Mouse (Mus musculus): Measurements from ENCODE around the gene Adamts12.

Adamts12 gene

DNA sequence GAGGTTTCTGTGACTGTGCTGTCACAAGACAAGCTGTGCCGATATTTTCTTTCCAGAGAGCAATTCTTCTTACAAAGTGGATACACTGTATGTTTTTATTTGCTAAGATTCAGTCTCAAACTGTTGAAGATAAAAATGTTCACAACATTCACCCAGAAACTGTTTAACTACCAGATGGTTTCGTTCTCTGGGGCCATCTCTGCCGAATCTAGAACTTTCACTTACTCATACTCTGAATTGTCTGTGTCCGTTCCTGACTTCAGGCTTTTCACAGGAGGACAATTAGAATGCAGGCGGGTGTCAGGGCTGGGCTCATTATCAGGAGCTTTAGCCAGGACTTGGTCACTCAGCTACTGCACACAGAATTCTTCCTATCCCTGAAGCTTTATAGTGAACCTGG lies 227.7 kb downstream of the Adamts12 start:
- in situ Hi-C loops (cut with MboI): no loop called here

DNA sequence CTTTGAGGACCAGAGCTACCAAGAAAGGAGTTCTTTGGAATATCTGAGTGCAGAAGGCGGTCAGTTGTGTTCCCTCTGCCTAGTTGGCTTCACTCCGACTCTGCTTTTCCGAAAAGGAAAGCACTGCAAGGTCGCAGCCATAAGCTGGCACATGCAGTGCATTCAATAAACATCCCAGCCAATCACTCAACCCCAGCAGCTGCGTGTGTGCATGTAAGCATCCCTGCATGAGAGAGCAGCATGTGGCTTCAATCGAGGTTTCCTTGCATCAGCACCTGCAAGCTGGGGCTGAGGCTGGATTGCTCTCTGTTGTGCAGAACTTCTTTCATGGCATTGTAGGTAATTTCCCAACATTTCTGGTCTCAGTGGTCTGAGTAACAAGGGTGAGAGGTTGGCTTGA lies 230.4 kb downstream of the Adamts12 start:
- in situ Hi-C loops (cut with MboI): no loop called here

DNA sequence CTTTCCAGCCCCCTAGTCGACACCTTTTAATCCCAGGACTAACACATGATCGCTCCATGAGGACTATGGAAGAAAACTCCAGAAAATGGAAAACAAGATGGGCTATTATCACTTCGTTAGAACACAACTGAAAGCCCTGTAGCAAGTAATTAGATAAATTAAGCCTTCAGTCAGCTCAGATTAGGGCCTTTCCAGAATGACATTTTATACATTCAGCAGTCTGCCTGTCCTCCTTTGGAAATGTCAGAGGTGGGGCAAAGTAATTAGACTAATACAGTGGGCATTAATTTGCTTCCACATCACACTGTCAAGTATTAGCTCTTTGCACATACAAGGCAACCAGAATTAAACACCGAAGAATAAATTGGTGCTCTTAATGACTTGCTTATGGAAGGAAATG lies 233.4 kb downstream of the Adamts12 start:
- in situ Hi-C loops (cut with MboI): no loop called here

DNA sequence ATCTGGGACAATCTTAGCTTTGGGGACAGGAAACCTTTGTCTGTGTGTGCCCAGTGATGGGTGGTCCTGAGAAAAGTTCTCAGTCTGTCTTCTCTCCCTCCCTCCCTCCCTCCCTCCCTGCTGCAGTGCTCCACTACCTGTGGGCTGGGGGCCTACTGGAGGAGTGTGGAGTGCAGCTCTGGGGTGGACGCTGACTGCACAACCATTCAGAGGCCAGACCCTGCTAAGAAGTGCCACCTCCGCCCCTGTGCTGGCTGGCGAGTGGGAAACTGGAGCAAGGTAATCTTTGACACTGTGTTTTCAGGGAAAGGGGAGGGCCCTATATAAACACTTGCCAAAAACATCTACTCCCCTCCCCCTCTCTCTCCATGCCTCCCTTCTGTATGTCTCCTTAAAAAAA lies 252.5 kb downstream of the Adamts12 start:
- in situ Hi-C loops (cut with MboI): no loop called here

DNA sequence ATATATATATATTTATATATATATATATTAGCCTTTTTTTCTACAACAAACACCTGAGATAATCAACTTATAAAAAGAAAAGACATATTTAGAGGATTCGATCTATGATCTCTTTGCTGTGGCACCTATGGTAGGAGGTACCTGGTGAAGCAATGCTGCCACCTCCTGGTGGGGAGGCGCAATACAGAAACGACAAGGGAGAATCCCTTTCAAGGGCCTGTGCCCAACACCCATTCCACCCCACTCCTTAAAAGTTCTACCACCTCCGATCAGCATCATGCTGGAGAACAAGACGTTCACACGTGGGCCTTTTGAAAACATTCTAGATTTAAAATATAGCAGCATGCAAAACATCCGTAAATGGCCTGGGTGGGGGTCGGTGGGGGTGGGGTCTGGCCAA lies 255.9 kb downstream of the Adamts12 start:
- in situ Hi-C loops (cut with MboI): no loop called here

GRCm38 (mm10) chr15:11339467-11340180 lies 275.0 kb downstream of the Adamts12 start:
- in situ Hi-C loops (cut with MboI): no loop called here

DNA sequence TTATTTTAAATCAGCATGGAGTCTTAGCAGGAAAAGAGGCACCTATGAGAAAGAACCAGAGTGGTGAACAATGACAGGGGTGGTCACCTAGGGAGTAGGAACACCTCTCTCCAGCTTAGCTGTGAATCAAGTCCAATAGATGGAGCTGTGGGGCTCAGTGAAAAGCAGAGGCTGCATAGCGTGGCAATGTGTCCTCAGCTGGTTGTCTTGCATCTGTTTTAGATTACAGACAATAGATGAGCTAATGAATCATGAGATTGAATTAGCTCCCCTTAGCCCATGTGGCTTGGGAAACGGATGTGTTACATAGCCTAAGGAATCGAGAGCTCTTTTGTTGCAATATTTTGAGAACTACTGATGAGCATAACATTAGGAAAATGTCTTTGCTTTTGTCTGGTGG lies 291.3 kb downstream of the Adamts12 start:
- in situ Hi-C loops (cut with MboI): no loop called here

DNA sequence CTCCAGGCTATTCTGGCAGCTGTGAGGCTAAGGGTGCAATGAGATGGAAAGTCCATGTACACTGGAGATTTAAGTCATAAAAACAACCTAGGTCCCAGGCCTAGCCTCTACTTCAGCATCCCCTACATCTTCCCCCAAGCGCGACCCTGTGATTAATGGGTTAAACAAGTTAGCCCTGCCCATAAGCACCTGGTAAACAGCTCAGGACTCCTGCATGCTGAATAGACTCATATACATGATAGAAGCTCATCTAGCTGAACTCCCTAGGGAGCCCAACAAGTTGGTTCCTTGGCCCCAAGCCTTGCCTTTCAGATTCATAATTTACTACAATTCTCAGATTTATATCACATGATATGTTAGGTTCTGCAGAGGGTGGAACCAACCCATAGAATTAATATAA lies 292.9 kb downstream of the Adamts12 start:
- in situ Hi-C loops (cut with MboI): no loop called here

DNA sequence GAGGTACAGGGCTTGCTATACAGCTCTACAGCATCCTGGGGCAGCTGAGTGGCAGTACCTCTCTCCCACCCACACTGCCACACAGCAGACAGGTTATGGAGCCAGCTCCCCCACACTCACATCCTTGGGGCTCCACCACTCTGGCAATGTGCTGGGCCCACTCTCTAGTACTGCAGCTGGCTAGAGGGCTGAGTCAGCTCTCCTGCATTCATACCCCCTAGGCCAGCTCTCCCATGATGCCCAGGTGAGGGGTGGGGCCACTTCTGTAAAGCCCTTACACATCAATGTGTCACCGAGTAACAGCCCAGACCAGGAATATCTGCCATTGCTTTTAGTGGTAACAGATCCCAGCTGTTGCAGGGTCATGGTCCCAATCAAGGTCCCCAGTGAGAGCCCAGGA lies 296.3 kb downstream of the Adamts12 start:
- in situ Hi-C loops (cut with MboI): no loop called here

DNA sequence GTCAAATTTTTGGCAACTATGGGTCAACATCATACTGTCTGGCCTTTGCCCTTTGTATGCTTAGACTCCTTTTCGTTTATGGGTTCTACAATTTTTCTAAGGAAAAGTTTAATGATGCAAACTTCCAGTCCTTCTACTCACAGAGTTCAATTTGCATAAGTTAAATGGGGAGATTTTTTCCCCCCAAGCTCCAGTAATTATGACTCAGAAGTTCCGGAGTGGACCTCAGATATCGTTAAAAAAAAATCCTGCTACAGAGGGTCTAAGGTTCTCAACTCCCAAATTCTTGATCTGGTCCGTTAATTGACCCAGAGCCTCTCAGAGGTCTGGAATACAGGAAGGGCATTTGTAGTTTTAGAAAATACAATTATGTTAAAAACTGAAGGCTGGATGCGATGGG lies 297.2 kb downstream of the Adamts12 start:
- in situ Hi-C loops (cut with MboI): no loop called here

DNA sequence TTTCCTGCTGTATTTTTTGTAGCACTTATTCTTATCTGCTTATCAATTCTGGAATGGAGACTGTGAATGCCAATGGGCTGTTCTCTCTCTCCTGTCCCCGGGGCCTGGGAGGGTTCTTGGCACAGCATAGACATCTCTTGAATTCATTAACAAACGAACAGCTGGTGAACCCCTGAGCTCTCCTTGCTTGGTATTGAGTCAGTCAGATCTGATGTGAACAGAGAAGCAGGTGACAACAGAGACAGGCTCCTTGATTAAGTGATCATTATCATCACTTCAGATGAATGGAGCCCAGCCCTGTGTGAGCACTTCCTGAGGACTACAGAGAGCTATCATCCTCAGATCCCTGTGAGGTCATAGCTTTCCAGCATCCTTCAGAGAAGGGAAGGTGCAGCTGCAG lies 299.5 kb downstream of the Adamts12 start:
- in situ Hi-C loops (cut with MboI): no loop called here

DNA sequence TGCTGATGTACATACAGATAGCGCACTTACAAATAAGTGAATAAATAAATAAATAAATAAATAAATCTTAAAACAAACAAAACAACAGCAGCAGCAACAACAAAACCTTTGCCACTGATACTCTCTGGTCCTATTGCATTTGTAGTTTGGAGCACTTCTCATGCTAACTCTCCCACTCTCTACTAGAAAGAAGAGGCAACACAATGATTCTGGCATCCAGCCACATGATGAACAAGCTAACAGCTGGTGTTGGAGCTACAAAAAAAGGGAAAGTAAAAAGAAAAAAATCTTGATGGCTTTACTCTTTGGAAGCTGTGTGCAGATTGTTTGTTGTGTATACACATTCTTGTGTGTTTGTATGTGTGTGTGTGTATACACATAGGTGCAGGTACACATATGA lies 300.2 kb downstream of the Adamts12 start:
- in situ Hi-C loops (cut with MboI): no loop called here

- in situ Hi-C loops (cut with MboI): no loop called here
These were observed 305.0 kb downstream of the Adamts12 start for GRCm38 (mm10) chr15:11369572-11369971.

DNA sequence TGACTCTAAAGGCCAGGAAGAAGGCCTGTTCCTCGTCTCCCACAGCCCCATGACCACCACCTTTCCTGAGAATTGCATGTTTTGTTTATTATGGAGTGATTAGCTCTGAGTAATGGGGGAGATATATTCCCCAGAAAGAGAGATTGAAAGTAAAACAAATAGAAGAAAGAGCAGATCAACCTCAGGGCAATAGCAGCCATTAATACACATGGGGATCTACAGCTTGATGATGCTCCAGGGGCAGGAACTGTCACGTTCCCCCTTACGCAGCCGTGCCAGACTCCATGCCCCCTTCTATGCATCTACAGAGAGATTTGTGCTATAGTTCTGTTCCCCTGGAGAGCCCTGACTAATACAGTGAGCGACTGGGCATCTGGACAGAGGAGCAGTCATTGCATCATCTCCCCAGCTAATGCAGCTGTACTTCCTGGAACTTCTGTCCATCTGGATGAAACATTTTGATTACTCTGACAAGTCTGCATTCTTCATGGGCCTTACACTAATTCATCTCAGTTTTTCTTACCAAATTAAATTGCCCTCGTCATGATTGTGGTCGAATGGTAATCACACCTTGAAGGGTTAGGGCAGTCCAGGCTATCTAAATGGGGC lies 306.0 kb downstream of the Adamts12 start:
- in situ Hi-C loops (cut with MboI): no loop called here

GRCm38 (mm10) chr15:11379431-11380086 lies 315.0 kb downstream of the Adamts12 start:
- in situ Hi-C loops (cut with MboI): loop anchor here (25.0 kb wide), 1 partner anchor 1433 kb away; the partner anchor contains the start of genes 6030458C11Rik and Drosha

DNA sequence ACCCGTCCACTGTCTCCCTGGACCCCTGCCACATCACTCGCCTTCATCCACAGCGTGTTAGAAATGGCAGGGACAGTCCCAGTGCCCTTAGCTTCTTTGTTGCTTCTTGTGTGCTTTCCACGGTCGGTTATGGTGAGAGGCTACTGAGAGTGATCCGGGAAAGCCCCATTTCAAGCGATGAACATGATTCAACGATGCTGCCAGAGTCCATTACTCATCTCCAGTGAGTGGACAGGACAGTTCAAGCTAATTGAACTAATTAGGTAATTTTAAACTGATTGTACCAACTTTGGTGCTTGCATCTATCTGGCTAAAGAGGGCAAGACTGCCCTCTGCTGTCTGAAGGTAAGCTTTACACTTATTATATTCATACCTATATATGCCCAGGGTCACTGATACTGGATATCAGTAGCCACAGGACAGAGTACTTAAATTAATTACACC lies 315.5 kb downstream of the Adamts12 start:
- in situ Hi-C loops (cut with MboI): loop anchor here (25.0 kb wide), 1 partner anchor 1432 kb away; the partner anchor contains the start of genes 6030458C11Rik and Drosha

DNA sequence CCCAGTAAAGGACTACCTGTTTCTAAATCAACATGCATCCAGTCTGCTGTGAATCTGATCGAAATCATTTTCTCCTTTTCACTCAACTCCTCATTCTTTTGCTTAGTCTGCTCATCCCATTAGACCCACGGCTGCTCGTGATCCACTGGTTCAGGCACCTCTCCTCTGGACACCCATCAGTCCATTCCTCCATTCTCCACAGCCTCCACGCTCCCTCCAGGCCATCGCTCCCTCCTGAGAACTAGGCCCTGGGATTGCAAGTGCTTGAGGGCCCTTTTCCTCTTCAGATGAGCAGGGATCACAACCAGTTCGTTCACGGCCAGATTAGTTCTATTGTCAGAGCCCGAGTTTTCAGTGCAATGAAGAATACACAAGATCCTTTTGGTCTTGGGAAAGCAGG lies 316.0 kb downstream of the Adamts12 start:
- in situ Hi-C loops (cut with MboI): loop anchor here (25.0 kb wide), 1 partner anchor 1432 kb away; the partner anchor contains the start of genes 6030458C11Rik and Drosha

DNA sequence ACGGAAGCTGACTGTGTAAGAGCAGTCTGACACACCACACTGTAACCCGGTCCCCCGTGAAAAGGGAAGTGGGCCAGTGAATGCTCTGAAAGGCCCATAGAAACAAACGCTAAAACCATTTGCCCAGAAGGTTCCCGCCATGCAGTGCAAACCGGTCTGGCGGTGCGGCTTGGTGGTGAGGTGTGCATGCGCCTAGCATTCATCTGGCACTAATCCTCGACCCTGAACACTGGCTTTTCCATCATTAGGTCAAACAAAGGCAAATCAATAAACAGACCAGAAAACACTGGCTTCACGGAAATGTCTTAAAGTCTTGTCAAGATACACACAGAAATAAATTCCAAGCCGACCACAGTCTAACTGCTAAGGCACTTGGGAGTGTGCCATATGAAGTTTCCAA lies 318.0 kb downstream of the Adamts12 start:
- in situ Hi-C loops (cut with MboI): loop anchor here (25.0 kb wide), 1 partner anchor 1430 kb away; the partner anchor contains the start of genes 6030458C11Rik and Drosha

DNA sequence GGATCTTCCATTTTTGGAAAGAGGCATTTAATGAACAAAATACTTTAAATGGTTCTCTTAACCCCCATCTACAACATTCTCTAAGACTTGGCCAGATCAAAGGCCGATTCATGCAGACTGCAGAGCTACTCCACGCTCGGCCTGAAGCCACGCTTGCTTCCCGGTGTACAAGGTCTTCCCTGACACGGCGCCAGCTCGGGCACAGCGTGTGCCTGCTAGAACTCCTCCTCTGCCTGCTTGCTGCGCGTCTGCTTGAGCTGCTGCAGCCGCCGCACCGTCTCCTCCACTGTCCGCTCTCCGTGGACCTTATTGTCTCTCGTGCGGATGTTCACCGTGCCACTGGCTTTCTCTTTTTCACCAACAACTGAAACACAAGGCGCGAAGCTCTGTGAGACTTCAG lies 319.2 kb downstream of the Adamts12 start:
- in situ Hi-C loops (cut with MboI): loop anchor here (25.0 kb wide), 1 partner anchor 1429 kb away; the partner anchor contains the start of genes 6030458C11Rik and Drosha

- in situ Hi-C loops (cut with MboI): loop anchor here (25.0 kb wide), 1 partner anchor 1419 kb away; the partner anchor contains the start of genes 6030458C11Rik and Drosha
These were observed 328.3 kb downstream of the Adamts12 start for GRCm38 (mm10) chr15:11392903-11393302.

DNA sequence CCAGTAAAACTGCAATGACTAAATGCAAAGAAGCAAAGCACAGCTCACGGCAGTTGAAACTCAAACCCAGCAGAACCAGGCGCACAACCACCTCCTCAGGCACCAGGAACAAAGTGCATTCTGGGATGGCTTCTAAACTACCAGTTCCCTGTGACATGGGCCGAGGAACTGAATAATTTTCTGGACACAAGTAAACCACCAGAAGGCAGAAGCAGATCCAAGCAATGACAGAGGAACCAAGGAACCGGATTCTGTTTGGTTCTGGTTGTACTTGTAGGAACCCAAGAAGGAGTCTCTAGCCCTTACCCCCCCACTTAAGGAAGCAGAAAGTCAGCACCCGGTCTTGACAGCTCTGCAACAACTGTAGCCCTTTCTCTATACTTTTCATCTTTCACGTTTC lies 331.8 kb downstream of the Adamts12 start:
- in situ Hi-C loops (cut with MboI): loop anchor here (25.0 kb wide), 1 partner anchor 1416 kb away; the partner anchor contains the start of genes 6030458C11Rik and Drosha
